Mouse (Mus musculus) embryo, embryonic 11 days (tissue): ENCODE measurements around the gene Sfxn1.

ENCODE experiments used
- DNase-seq: peaks from one replicate; pipeline ENCODE4 v3.0.0-alpha.2; 2015

Gene Sfxn1

GRCm38 (mm10) chr13:54143788-54144187, 72.1 kb downstream of the Sfxn1 start:
- DNase-seq, result peak; percentile 43

GRCm38 (mm10) chr13:54144624-54145023, 73.0 kb downstream of the Sfxn1 start:
- no peak for DNase-seq

- DNase-seq, result no peak
Observed at GRCm38 (mm10) chr13:54147328-54147727, 75.7 kb downstream of the Sfxn1 start.

- no peak for DNase-seq
Observed at GRCm38 (mm10) chr13:54152421-54152820, 80.8 kb downstream of the Sfxn1 start.

- DNase-seq, result no peak
Observed at GRCm38 (mm10) chr13:54152911-54153310, 81.2 kb downstream of the Sfxn1 start.

- DNase-seq, result peak; percentile 30
Observed at GRCm38 (mm10) chr13:54153672-54154218, 82.1 kb downstream of the Sfxn1 start.

GRCm38 (mm10) chr13:54155822-54156221, 84.2 kb downstream of the Sfxn1 start:
- DNase-seq, result no peak
